Comparison of ENCODE assay signal across 9 mouse cellular contexts in the genomic region with DNA sequence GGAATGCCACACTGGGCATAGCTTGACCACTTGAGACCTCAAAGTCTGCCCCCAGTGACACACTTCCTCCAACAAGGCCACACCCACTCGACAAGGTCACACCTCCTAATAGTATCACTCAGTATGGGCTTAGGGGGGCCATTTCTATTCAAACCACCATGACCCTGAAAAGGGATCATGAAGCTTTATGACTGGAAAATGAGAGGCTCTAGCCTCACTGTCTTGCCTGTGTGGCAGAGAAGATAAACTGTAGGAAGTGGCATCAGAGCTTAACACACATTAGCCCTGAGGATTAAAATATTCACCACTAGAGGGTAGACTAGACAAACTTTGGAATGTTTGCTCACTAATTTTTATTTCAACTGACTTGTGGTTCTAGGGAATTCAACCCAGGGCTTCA. TPM values are rescaled to one million over a fixed set of nuclear protein-coding genes. Genes with fewer than 3 reads are reported as not detected.
DNase-seq lines count a peak whose midpoint lies in the region; ATAC-seq and TF ChIP-seq lines count a peak whose summit lies in the region.
"Had no signal": no experiment of that assay in that cellular context is flagged by ENCODE, and none has a peak within 500 bp of the region (broad histone marks: within the 10 kb centered on the region; RNA-seq: fewer than 3 reads in every experiment).

No protein-coding gene starts in this region.

- no peak for TF ChIP-seq POLR2A in liver, adult 2 months (IDR thresholded peaks at IDR 0.05; ENCODE audit: extremely low read depth, insufficient read depth, low read length)

- no peak overlapping the region for H3K4me2 ChIP-seq in forebrain, postnatal 0 days (ENCODE audit: low read depth)
- no peak overlapping the region for H3K4me2 ChIP-seq in midbrain, postnatal 0 days (ENCODE audit: low read depth, low read length, poor library complexity, severe bottlenecking)
- H3K4me2 ChIP-seq: embryonic facial prominence, embryonic 13.5 days had no signal

- ATAC-seq in forebrain, postnatal 0 days = peak; percentile 87
- peak; percentile 86 for ATAC-seq in midbrain, postnatal 0 days (ENCODE audit: low FRiP score)

- DNase-seq in liver, adult 2 months (ENCODE audit: extremely low read depth, low read depth, low spot score) = peak; percentile 27
- DNase-seq in liver (no peak), adipocyte (ENCODE audit: low spot score) (peak; percentile 53)
- peak; percentile 50 for DNase-seq in forebrain, postnatal 0 days
- peak; percentile 76 for DNase-seq in midbrain, postnatal 0 days (ENCODE audit: low spot score)
- DNase-seq in urinary bladder, postnatal 36 days (ENCODE audit: low spot score in 2 of 2) = no peak
- no peak for DNase-seq in heart, postnatal 4 days
- DNase-seq in right cerebral cortex, postnatal 25 days = no peak

- H3K9ac ChIP-seq in liver, adult 2 months (ENCODE audit: low read depth, low read length) = no peak overlapping the region
- H3K9ac ChIP-seq in forebrain, postnatal 0 days = no peak overlapping the region
- H3K9ac ChIP-seq in midbrain, postnatal 0 days (replicated peaks; ENCODE audit: low read length, poor library complexity, severe bottlenecking) = no peak overlapping the region
- H3K9ac ChIP-seq: embryonic facial prominence, embryonic 13.5 days had no signal

- H3K4me1 ChIP-seq in liver, adult 2 months (ENCODE audit: control insufficient read depth, insufficient read depth, low read length) = no peaks in the 10 kb centered on the region
- no peaks in the 10 kb centered on the region for H3K4me1 ChIP-seq in forebrain, postnatal 0 days (ENCODE audit: insufficient read depth)
- no peaks in the 10 kb centered on the region for H3K4me1 ChIP-seq in midbrain, postnatal 0 days (ENCODE audit: insufficient read depth, low read length)
- H3K4me1 ChIP-seq: embryonic facial prominence, embryonic 13.5 days had no signal

- no peaks in the 10 kb centered on the region for H3K36me3 ChIP-seq in liver, adult 2 months (ENCODE audit: control insufficient read depth, insufficient read depth, low read length)
- H3K36me3 ChIP-seq in forebrain, postnatal 0 days (ENCODE audit: insufficient read depth) = no peaks in the 10 kb centered on the region
- H3K36me3 ChIP-seq in midbrain, postnatal 0 days (ENCODE audit: insufficient read depth, low read length) = no peaks in the 10 kb centered on the region
- H3K36me3 ChIP-seq: embryonic facial prominence, embryonic 13.5 days had no signal

- TF ChIP-seq CTCF in liver, adult 2 months (IDR thresholded peaks at IDR 0.05; ENCODE audit: low read depth, low read length) = 0 out of 2 replicates have a peak, but pooled peaks have one; percentile 13
- TF ChIP-seq CTCF in forebrain, postnatal 0 days (IDR thresholded peaks at IDR 0.05; ENCODE audit: low read depth) = peak; percentile 75
- TF ChIP-seq CTCF in midbrain, postnatal 0 days (IDR thresholded peaks at IDR 0.05) = peak; percentile 79

- 90% methylated on average over 1 of the region's 1 CpGs for WGBS in liver, adult 2 months
- WGBS in forebrain, postnatal 0 days = 92% methylated on average over 1 of the region's 1 CpGs
- 70% methylated on average over 1 of the region's 1 CpGs for WGBS in midbrain, postnatal 0 days

- no peaks in the 10 kb centered on the region for H3K27me3 ChIP-seq in liver, adult 2 months (ENCODE audit: control insufficient read depth, insufficient read depth, low read length)
- H3K27me3 ChIP-seq in forebrain, postnatal 0 days (ENCODE audit: insufficient read depth, low read length) = no peaks in the 10 kb centered on the region
- 0 out of 2 replicates have a peak, but pooled peaks cover 2% of the 10 kb centered on the region for H3K27me3 ChIP-seq in midbrain, postnatal 0 days (ENCODE audit: insufficient read depth, low read length)
- H3K27me3 ChIP-seq: embryonic facial prominence, embryonic 13.5 days had no signal

- H3K4me3 ChIP-seq in liver, adult 2 months (ENCODE audit: insufficient read depth, low read depth, low read length) = no peak overlapping the region
- H3K4me3 ChIP-seq in forebrain, postnatal 0 days (ENCODE audit: low read depth, low read length) = no peak overlapping the region
- no peak overlapping the region for H3K4me3 ChIP-seq in midbrain, postnatal 0 days (ENCODE audit: low read depth, low read length)
- H3K4me3 ChIP-seq: embryonic facial prominence, embryonic 13.5 days had no signal

- no peaks in the 10 kb centered on the region for H3K79me2 ChIP-seq in liver, adult 2 months (ENCODE audit: control insufficient read depth, insufficient read depth, low read length)

- H3K27ac ChIP-seq in liver, adult 2 months (replicated peaks; ENCODE audit: insufficient read depth, low read depth, low read length) = no peak overlapping the region
- no peak overlapping the region for H3K27ac ChIP-seq in forebrain, postnatal 0 days (ENCODE audit: low read depth, low read length)
- H3K27ac ChIP-seq in midbrain, postnatal 0 days (ENCODE audit: low read depth, low read length) = no peak overlapping the region
- H3K27ac ChIP-seq: embryonic facial prominence, embryonic 13.5 days had no signal

- H3K9me3 ChIP-seq in forebrain, postnatal 0 days (ENCODE audit: low read length) = no peaks in the 10 kb centered on the region
- H3K9me3 ChIP-seq in midbrain, postnatal 0 days (ENCODE audit: low read length) = no peaks in the 10 kb centered on the region
- H3K9me3 ChIP-seq: embryonic facial prominence, embryonic 13.5 days had no signal

RNA-seq across cellular contexts. Expression of gene Cep295, which starts 8.3 kb away (rescaled TPM):
- 3.8 and 4.9 TPM in 2 replicates for total RNA-seq in liver, adult 2 months (2014; rRNA removed)
- 0.47 and 1.5 TPM in 2 replicates for polyA plus RNA-seq in liver, adult 2 months (2012; rRNA removed)
- total RNA-seq in forebrain, postnatal 0 days (2014; rRNA removed) = 27.7 and 45.7 TPM in 2 replicates
- polyA plus RNA-seq in forebrain, postnatal 0 days (2015; fragmentation: Nextera tagmentation; extraction: Ambion mirVana) = 7.4 and 8.7 TPM in 2 replicates
- 17.8 and 30.6 TPM in 2 replicates for total RNA-seq in midbrain, postnatal 0 days (2014; rRNA removed)
- polyA plus RNA-seq in midbrain, postnatal 0 days (2015; fragmentation: Nextera tagmentation; extraction: Ambion mirVana) = 8.9 and 11.2 TPM in 2 replicates
- 10 to 100 TPM; 19.4 to 22.4 TPM for total RNA-seq in heart, postnatal 4 days (2021)

RNA-seq across cellular contexts. Expression of gene 4931406C07Rik, which starts 59.6 kb away (rescaled TPM):
- total RNA-seq in liver, adult 2 months (2014; rRNA removed) = 122 and 174 TPM in 2 replicates
- polyA plus RNA-seq in liver, adult 2 months (2012; rRNA removed) = 48.2 and 56.1 TPM in 2 replicates
- 10.8 and 12.9 TPM in 2 replicates for total RNA-seq in forebrain, postnatal 0 days (2014; rRNA removed)
- 8.1 and 12.5 TPM in 2 replicates for polyA plus RNA-seq in forebrain, postnatal 0 days (2015; fragmentation: Nextera tagmentation; extraction: Ambion mirVana)
- 16.4 and 16.7 TPM in 2 replicates for total RNA-seq in midbrain, postnatal 0 days (2014; rRNA removed)
- 11.6 and 14.8 TPM in 2 replicates for polyA plus RNA-seq in midbrain, postnatal 0 days (2015; fragmentation: Nextera tagmentation; extraction: Ambion mirVana)
- total RNA-seq in heart, postnatal 4 days (2021) = 10 to 100 TPM; 10.8 to 11.1 TPM

RNA-seq across cellular contexts. Expression of gene Taf1d, which starts 59.8 kb away (rescaled TPM):
- 179 and 188 TPM in 2 replicates for total RNA-seq in liver, adult 2 months (2014; rRNA removed)
- polyA plus RNA-seq in liver, adult 2 months (2012; rRNA removed) = 4.1 and 6.8 TPM in 2 replicates
- total RNA-seq in forebrain, postnatal 0 days (2014; rRNA removed) = 80.7 and 96.7 TPM in 2 replicates
- 43.6 and 48.2 TPM in 2 replicates for polyA plus RNA-seq in forebrain, postnatal 0 days (2015; fragmentation: Nextera tagmentation; extraction: Ambion mirVana)
- total RNA-seq in midbrain, postnatal 0 days (2014; rRNA removed) = 46.0 and 50.1 TPM in 2 replicates
- 45.5 and 49.1 TPM in 2 replicates for polyA plus RNA-seq in midbrain, postnatal 0 days (2015; fragmentation: Nextera tagmentation; extraction: Ambion mirVana)
- 10 to 100 TPM; 49.5 to 58.1 TPM for total RNA-seq in heart, postnatal 4 days (2021)

Comparison
In these comparisons a context has a peak if more than half of its experiments do, and no peak if none do; other contexts are left out.
1. DNase-seq: peak in liver, adult 2 months (single experiment), adipocyte (single experiment), forebrain, postnatal 0 days (single experiment) and midbrain, postnatal 0 days (single experiment); none in liver (single experiment), urinary bladder, postnatal 36 days (0 of 2), heart, postnatal 4 days (single experiment) and right cerebral cortex, postnatal 25 days (single experiment).
2. CTCF ChIP-seq: peak in every context shown above with its lines; median percentile 79 in midbrain, postnatal 0 days; 75 in forebrain, postnatal 0 days; 13 in liver, adult 2 months.